Mouse (Mus musculus) CH12.LX (cell line): ENCODE measurements around the gene Zfp810. TPM values are rescaled to one million over a fixed set of nuclear protein-coding genes. Genes with fewer than 3 reads are reported as not detected.

ENCODE experiments used
- DNase-seq: peaks from one replicate; pipeline ENCODE4 v3.0.0-alpha.2; 2013; ENCODE audit errors: extremely low read depth
- H3K27ac ChIP-seq: 2 replicates; pipeline ENCODE4 v1.5.1; 2012; ENCODE audit warnings: low read depth, mild to moderate bottlenecking, control low read depth, moderate library complexity; ENCODE audit not compliant: insufficient read depth
- H3K27me3 ChIP-seq: replicated peaks from 2 replicates; pipeline ENCODE3; 2012; ENCODE audit warnings: inconsistent platforms
- H3K36me3 ChIP-seq, 2 experiments: replicated peaks in 1 of 2; 2 replicates each; pipeline versions ENCODE3 to v1.6.1; 2012; ENCODE audit warnings: inconsistent platforms in 1 of 2, low read length in 1 of 2, mild to moderate bottlenecking in 1 of 2, mixed read lengths in 1 of 2, moderate library complexity in 1 of 2; ENCODE audit not compliant: control insufficient read depth in 1 of 2, insufficient read depth in 1 of 2
- H3K4me1 ChIP-seq, 2 experiments: 2 replicates each; pipeline ENCODE4 v1.6.1; 2012; ENCODE audit warnings: inconsistent platforms in 1 of 2, moderate library complexity in 1 of 2; ENCODE audit not compliant: insufficient read depth in 2 of 2, control insufficient read depth in 1 of 2
- H3K4me2 ChIP-seq: 2 replicates; pipeline ENCODE4 v1.6.1; 2012; ENCODE audit warnings: low read depth, mild to moderate bottlenecking, control low read depth; ENCODE audit not compliant: poor library complexity, insufficient read depth, severe bottlenecking
- H3K4me3 ChIP-seq, 3 experiments: fragments of 150-350 bp in 1 of 3; sonication (generic) in 1 of 3; replicated peaks in 1 of 3; 2 replicates each; pipeline versions ENCODE3 to v1.5.1; 2011 to 2012; ENCODE audit warnings: low read depth in 2 of 3, low read length in 2 of 3, mild to moderate bottlenecking in 2 of 3, moderate library complexity in 2 of 3, control low read depth in 1 of 3, improper control_type of control experiment in 1 of 3, inconsistent platforms in 1 of 3, mixed read lengths in 1 of 3; ENCODE audit not compliant: poor library complexity in 1 of 3
- H3K79me2 ChIP-seq: replicated peaks from 2 replicates; pipeline ENCODE4 v1.6.1; 2012; ENCODE audit warnings: mild to moderate bottlenecking, moderate library complexity; ENCODE audit not compliant: control insufficient read depth, poor library complexity, insufficient read depth, severe bottlenecking; ENCODE audit errors: extremely low read depth
- H3K9ac ChIP-seq: 2 replicates; pipeline ENCODE4 v1.6.1; 2012; ENCODE audit warnings: low read depth, mild to moderate bottlenecking, control low read depth, moderate library complexity; ENCODE audit not compliant: insufficient read depth
- H3K9me3 ChIP-seq: replicated peaks from 2 replicates; pipeline ENCODE3; 2012; ENCODE audit warnings: low read length, inconsistent platforms, mixed read lengths
- BHLHE40 ChIP-seq: IDR thresholded peaks from 2 replicates; pipeline ENCODE4 v1.6.1; 2011; ENCODE audit warnings: mild to moderate bottlenecking, low read depth, low read length, improper control_type of control experiment
- CHD1 ChIP-seq: IDR thresholded peaks from 2 replicates; pipeline ENCODE4 v1.6.1; 2012; ENCODE audit warnings: low read depth, low read length, improper control_type of control experiment, inconsistent platforms
- CHD2 ChIP-seq: IDR thresholded peaks from 2 replicates; pipeline ENCODE4 v1.6.1; 2011; ENCODE audit warnings: low read length, improper control_type of control experiment
- ELF1 ChIP-seq: IDR thresholded peaks from 2 replicates; pipeline ENCODE4 v1.6.1; 2014; ENCODE audit warnings: low read depth, mild to moderate bottlenecking, inconsistent platforms, low read length, improper control_type of control experiment
- EP300 ChIP-seq: IDR thresholded peaks from 2 replicates; pipeline ENCODE4 v1.6.1; 2011; ENCODE audit warnings: low read length, improper control_type of control experiment
- HCFC1 ChIP-seq: IDR thresholded peaks from 2 replicates; pipeline ENCODE4 v1.6.1; 2012; ENCODE audit warnings: low read depth, mild to moderate bottlenecking, inconsistent platforms, low read length, improper control_type of control experiment
- IRF4 ChIP-seq: IDR thresholded peaks from 2 replicates; pipeline ENCODE4 v1.6.1; 2014; ENCODE audit warnings: low read depth, mild to moderate bottlenecking, inconsistent platforms, low read length, improper control_type of control experiment
- JUND ChIP-seq: conservative IDR thresholded peaks from 2 replicates; pipeline ENCODE4 v1.6.1; 2011; ENCODE audit warnings: low read depth, low read length, improper control_type of control experiment
- MAFK ChIP-seq: IDR thresholded peaks from 2 replicates; pipeline ENCODE4 v1.6.1; 2011; ENCODE audit warnings: low read length, improper control_type of control experiment; ENCODE audit not compliant: insufficient replicate concordance
- MAX ChIP-seq: IDR thresholded peaks from 2 replicates; pipeline ENCODE4 v1.6.1; 2011; ENCODE audit warnings: low read length, improper control_type of control experiment
- NELFE ChIP-seq: IDR thresholded peaks from 2 replicates; pipeline ENCODE4 v1.6.1; 2011; ENCODE audit warnings: low read depth, low read length, improper control_type of control experiment
- POLR2AphosphoS2 ChIP-seq: IDR thresholded peaks from 2 replicates; pipeline ENCODE4 v1.6.1; 2011; ENCODE audit warnings: low read depth, low read length, improper control_type of control experiment
- RAD21 ChIP-seq: IDR thresholded peaks from 2 replicates; pipeline ENCODE4 v1.6.1; 2011; ENCODE audit warnings: low read depth, mild to moderate bottlenecking, low read length, improper control_type of control experiment, moderate library complexity
- RCOR1 ChIP-seq: conservative IDR thresholded peaks from 2 replicates; pipeline ENCODE4 v1.6.1; 2012; ENCODE audit warnings: low read depth, mild to moderate bottlenecking, inconsistent platforms, low read length, improper control_type of control experiment
- SIN3A ChIP-seq: IDR thresholded peaks from 2 replicates; pipeline ENCODE4 v1.6.1; 2012; ENCODE audit warnings: low read length, improper control_type of control experiment, inconsistent platforms
- TBP ChIP-seq: conservative IDR thresholded peaks from 2 replicates; pipeline ENCODE4 v1.6.1; 2011; ENCODE audit warnings: low read depth, low read length, improper control_type of control experiment
- UBTF ChIP-seq: IDR thresholded peaks from 2 replicates; pipeline ENCODE4 v1.6.1; 2012; ENCODE audit warnings: low read depth, mild to moderate bottlenecking, inconsistent platforms, low read length, improper control_type of control experiment, moderate library complexity
- USF1 ChIP-seq: IDR thresholded peaks from 2 replicates; pipeline ENCODE4 v1.6.1; 2014; ENCODE audit warnings: low read depth, mild to moderate bottlenecking, inconsistent platforms, low read length, improper control_type of control experiment
- ZC3H11A ChIP-seq: IDR thresholded peaks from 2 replicates; pipeline ENCODE4 v1.6.1; 2012; ENCODE audit warnings: low read depth, mild to moderate bottlenecking, inconsistent platforms, low read length, improper control_type of control experiment
- ZNF384 ChIP-seq: IDR thresholded peaks from 2 replicates; pipeline ENCODE4 v1.6.1; 2012; ENCODE audit warnings: low read depth, low read length, improper control_type of control experiment, inconsistent platforms
- dilution Hi-C: fragments of 300-500 bp; cut with MboI; formaldehyde crosslinking; loops from 2 replicates; pipeline ENCODE4 v1.14.3; 2020; ENCODE audit warnings: low sequenced_read_pairs; ENCODE audit not compliant: extremely low pct_unique_long_range_greater_than_20kb, extremely low pct_ligation_motif_present
- in situ Hi-C: fragments of 300-500 bp; cut with MboI; formaldehyde crosslinking; loops from 3 replicates; pipeline ENCODE4 v1.14.3; 2019; ENCODE audit warnings: low sequenced_read_pairs, low pct_ligation_motif_present, low pct_unique_long_range_greater_than_20kb, mixed read lengths
- polyA plus RNA-seq: library from polyadenylated mRNA; unstranded; fragments of >175 nt; gene quantifications from 2 replicates; pipeline ENCODE4 v1.2.1, GENCODE M21; 2012; ENCODE audit warnings: low read depth; ENCODE audit not compliant: insufficient read length
- total RNA-seq, 2 experiments: library from RNA; depleted of rRNA; stranded (reverse); fragments of 300-350 nt in 1 of 2; fragments of >200 nt in 1 of 2; gene quantifications; 2 replicates each; pipeline ENCODE4 v1.2.3; 2012 to 2014

Zfp810 gene
- total and polyA plus RNA-seq, 3 experiments, result 4.3 to 7.5 (median 7.2) TPM

GRCm38 (mm10) chr9:22307156-22307919 is at the start of gene Zfp810 (continued):
- TF ChIP-seq UBTF, result no peak

DNA sequence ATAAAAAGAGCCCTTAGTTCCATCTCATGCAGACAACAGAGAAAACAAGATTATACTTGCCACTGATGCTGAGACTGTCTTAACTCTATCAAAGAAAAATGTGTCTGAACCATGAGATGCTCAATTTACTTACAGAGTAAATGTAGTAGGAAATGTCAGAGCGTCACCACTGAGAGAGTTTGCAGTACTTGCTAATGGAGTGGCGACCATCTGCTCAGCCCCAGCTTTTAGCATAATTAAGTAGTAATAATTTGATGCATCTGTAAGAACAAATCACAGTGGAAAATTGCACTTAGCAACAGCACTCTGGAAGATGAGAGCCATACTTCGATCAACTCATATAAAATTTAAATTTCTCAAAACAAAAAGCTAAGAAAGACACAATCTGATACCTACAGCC is 48.5 kb upstream of the Zfp810 start:
- no peak overlapping the region for H3K4me2 ChIP-seq
- H3K4me3 ChIP-seq, result no peak overlapping the region
- no peaks in the 10 kb centered on the region for H3K27me3 ChIP-seq
- H3K4me1 ChIP-seq, result no peaks in the 10 kb centered on the region
- no peaks in the 10 kb centered on the region for H3K9me3 ChIP-seq
- no peaks in the 10 kb centered on the region for H3K79me2 ChIP-seq
- TF ChIP-seq RAD21 (no peak), HCFC1 (no peak), ZC3H11A (no peak), RCOR1 (no peak), JUND (no peak), SIN3A (no peak), ZNF384 (no peak), BHLHE40 (no peak), USF1 (no peak), ELF1 (no peak), POLR2AphosphoS2 (no peak), MAFK (no peak), TBP (no peak), CHD1 (no peak), CHD2 (no peak), EP300 (no peak)
- peaks cover 63 to 86% of the 10 kb centered on the region in 2 experiments for H3K36me3 ChIP-seq
- dilution Hi-C loops (no loop called here), in situ Hi-C loops (no loop called here)
- DNase-seq, result no peak
- H3K27ac ChIP-seq, result no peak overlapping the region
- no peak overlapping the region for H3K9ac ChIP-seq

- Histone ChIP-seq H3K4me2 (no peak overlapping the region), H3K9me3 (no peaks in the 10 kb centered on the region), H3K4me3 (no peak overlapping the region), H3K27me3 (no peaks in the 10 kb centered on the region), H3K9ac (no peak overlapping the region), H3K4me1 (peaks cover 0 to 4% of the 10 kb centered on the region in 2 experiments; a peak in 1 of 4 replicates), H3K79me2 (no peaks in the 10 kb centered on the region), H3K36me3 (peaks cover 45 to 78% of the 10 kb centered on the region in 2 experiments), H3K27ac (no peak overlapping the region)
- TF ChIP-seq IRF4, result no peak
- no peak for TF ChIP-seq RCOR1
- no peak for TF ChIP-seq HCFC1
- TF ChIP-seq MAX, result no peak
- no peak for TF ChIP-seq SIN3A
- TF ChIP-seq EP300, result no peak
- no peak for TF ChIP-seq CHD1
- TF ChIP-seq NELFE, result no peak
- no peak for TF ChIP-seq ZNF384
- dilution Hi-C loops (no loop called here), in situ Hi-C loops (no loop called here)
- DNase-seq, result no peak
These were observed 46.5 kb upstream of the Zfp810 start for GRCm38 (mm10) chr9:22353901-22354300.
